Mouse (Mus musculus) erythroblast, embryonic 14.5 days (primary cell): ENCODE measurements around the gene Ctbp1.

Experiments used
- GATA1 ChIP-seq: IDR thresholded peaks from 2 replicates; pipeline ENCODE4 v1.6.1; 2012; ENCODE audit warnings: low read length, inconsistent platforms, mixed read lengths
- TAL1 ChIP-seq: IDR thresholded peaks from 3 replicates; pipeline ENCODE4 v1.6.1; 2012; ENCODE audit warnings: low read length, inconsistent platforms, mixed read lengths

DNA sequence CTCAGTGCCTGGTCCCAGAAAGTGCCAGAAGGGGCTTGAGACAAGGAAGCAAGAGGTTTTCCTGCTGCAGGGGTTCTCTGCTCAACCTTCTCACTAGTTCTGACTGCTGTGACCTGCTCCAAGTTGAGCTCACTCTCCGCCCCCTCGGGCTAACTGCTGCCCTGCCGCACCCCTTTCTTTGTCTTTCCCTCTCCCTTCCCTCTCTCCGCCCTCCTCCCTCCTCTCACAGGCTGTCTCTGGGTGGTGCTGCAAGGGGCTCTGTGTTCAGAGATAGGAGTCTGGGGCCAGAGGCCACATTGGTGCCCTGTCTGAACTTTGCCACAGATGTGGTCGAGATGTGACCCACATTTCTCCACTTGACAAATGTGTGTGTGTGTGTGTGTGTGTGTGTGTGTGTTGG is 56.7 kb downstream of the Ctbp1 start, which contains the start of gene Spon2:
- TF ChIP-seq GATA1 = no peak
- no peak for TF ChIP-seq TAL1
